Mouse (Mus musculus) urinary bladder, adult 2 months (tissue): ENCODE data around the gene Mrto4. TPM values are rescaled to one million over a fixed set of nuclear protein-coding genes. Genes with fewer than 3 reads are reported as not detected.

Experiments used
- polyA plus RNA-seq: library from polyadenylated mRNA; depleted of rRNA; stranded (reverse); fragments of >200 nt; gene quantifications from 2 replicates; pipeline ENCODE4 v1.2.3, GENCODE M21; 2012; rRNA removed

Gene Mrto4
- polyA plus RNA-seq, 1 experiment = 42.4 TPM

Other genes with a start within 250 kb of the Mrto4 start
- gene Minos1, start 221.5 kb downstream of the Mrto4 start, polyA plus RNA-seq = 174 and 186 TPM in 2 replicates
- gene Capzb, start 159.7 kb downstream of the Mrto4 start, polyA plus RNA-seq = 297 and 375 TPM in 2 replicates
- gene Pqlc2, start 41.9 kb downstream of the Mrto4 start, polyA plus RNA-seq = 10.2 and 11.6 TPM in 2 replicates
- gene Akr7a5, start 41.8 kb downstream of the Mrto4 start, polyA plus RNA-seq = 8.7 and 15.3 TPM in 2 replicates
- gene Emc1, start within 50 bp of the Mrto4 start, polyA plus RNA-seq = 41.3 and 43.8 TPM in 2 replicates
- 169 and 190 TPM in 2 replicates for gene Ubr4, start within 50 bp of the Mrto4 start, polyA plus RNA-seq
- gene Iffo2, start 178.0 kb upstream of the Mrto4 start, polyA plus RNA-seq = 7.7 and 9.8 TPM in 2 replicates